8 mouse cellular contexts compared by ENCODE assay signal in the genomic region with DNA sequence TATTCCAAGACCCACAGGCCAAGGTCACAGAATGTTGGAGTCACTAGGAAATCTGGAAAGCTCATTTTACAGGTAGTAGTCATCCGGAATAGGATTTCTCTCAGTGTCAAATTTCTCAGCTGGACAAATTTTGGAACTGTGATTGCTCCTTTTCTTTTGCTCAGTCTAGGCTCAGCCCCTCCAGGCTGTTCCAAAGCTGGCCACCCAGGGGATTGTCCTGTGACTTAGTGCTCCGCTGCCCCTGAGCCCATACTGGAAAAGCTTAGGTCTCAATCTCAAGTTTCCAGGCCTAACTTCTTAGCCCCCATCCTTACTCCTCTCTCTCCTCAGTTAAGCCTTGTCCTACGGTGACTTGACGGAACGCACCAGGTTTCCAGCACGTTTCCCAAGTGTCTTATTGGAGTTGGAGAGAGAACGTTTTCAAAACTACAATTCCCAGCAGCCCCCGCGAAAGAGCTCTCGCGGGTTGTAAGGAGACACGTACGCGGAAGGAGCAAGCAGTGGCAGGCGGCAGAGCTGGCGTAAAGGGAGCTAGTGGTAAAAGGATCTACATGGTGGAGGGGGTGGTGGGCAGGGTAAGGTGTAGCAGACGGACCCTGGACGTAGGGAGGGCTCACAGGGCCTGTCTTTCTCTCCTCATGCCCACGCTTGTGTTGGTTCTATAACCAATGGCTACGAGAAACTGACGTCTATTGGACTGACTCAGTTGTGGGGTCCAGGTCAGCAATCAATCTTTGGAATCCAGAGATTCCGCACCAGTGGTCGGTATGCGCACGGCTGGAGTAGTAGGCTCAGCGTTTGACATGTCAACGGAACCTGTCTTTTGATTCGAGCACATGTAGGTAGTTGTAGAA. TPM values are rescaled to one million over a fixed set of nuclear protein-coding genes. Genes with fewer than 3 reads are reported as not detected.
DNase-seq lines count a peak whose midpoint lies in the region; ATAC-seq lines count a peak whose summit lies in the region.

A gene (plus strand): TSS at position 456 of the 854 bp plus-strand sequence.

- peak within 1 kb of the TSS; percentile 73 for H3K4me2 ChIP-seq in hindbrain, embryonic 15.5 days

- DNase-seq in T-cell, adult 2 months (ENCODE audit: low spot score), result peak; percentile 69
- peak; percentile 84 to 87 for DNase-seq in cerebellum, postnatal 14 days
- DNase-seq in gastrocnemius, adult 18-20 months (ENCODE audit: low spot score), result peak; percentile 89
- peak; percentile 78 to 82 for DNase-seq in layer of hippocampus, postnatal 36 days
- DNase-seq in lung, postnatal 36 days, result peak; percentile 93
- peak; percentile 91 for DNase-seq in retina, postnatal 1 day
- DNase-seq in urinary bladder, postnatal 14 days (ENCODE audit: low spot score), result peak; percentile 87

- WGBS in hindbrain, embryonic 15.5 days, result 6% methylated on average over 28 of the region's 28 CpGs

- H3K9me3 ChIP-seq in hindbrain, embryonic 15.5 days, result no peaks in the 10 kb centered on the region

- H3K4me1 ChIP-seq in hindbrain, embryonic 15.5 days (replicated peaks), result peaks cover 19% of the 10 kb centered on the region

- ATAC-seq in hindbrain, embryonic 15.5 days (ENCODE audit: low FRiP score, low read depth), result peak; percentile 90

- H3K9ac ChIP-seq in hindbrain, embryonic 15.5 days, result peak within 1 kb of the TSS; percentile 66

- H3K27me3 ChIP-seq in hindbrain, embryonic 15.5 days, result no peaks in the 10 kb centered on the region

- no peaks in the 10 kb centered on the region for H3K36me3 ChIP-seq in hindbrain, embryonic 15.5 days

- peak within 1 kb of the TSS; percentile 78 for H3K27ac ChIP-seq in hindbrain, embryonic 15.5 days (replicated peaks)

- peak within 1 kb of the TSS; percentile 56 for H3K4me3 ChIP-seq in hindbrain, embryonic 15.5 days

RNA-seq across cellular contexts. Expression of the gene that starts here (rescaled TPM):
- total RNA-seq in gastrocnemius, adult 18-20 months (2021), result 10 to 100 TPM; 37.3 to 44.6 TPM
- polyA plus RNA-seq in hindbrain, embryonic 15.5 days (2015; fragmentation: Nextera tagmentation; extraction: Ambion mirVana), result 73.8 and 79.0 TPM in 2 replicates
- total RNA-seq in layer of hippocampus, postnatal 36 days (2021), result 10 to 100 TPM; 63.6 to 73.5 TPM

Comparison
In these comparisons a context has a peak if more than half of its experiments do, and no peak if none do; other contexts are left out.
1. Peak in every context shown above with its lines: DNase-seq, ATAC-seq, H3K4me3 ChIP-seq and H3K27ac ChIP-seq.